Mouse (Mus musculus): ENCODE measurements around the gene Rapgef5.

GRCm38 (mm10) chr12:117664644-117665043, 148.4 kb downstream of the Rapgef5 start:
- no peak for TF ChIP-seq CTCF (IDR thresholded peaks at IDR 0.05; ENCODE audit: control insufficient read depth, insufficient read depth, insufficient read length)
- TF ChIP-seq MAX (IDR thresholded peaks at IDR 0.05), result no peak
